Mouse (Mus musculus): Measurements from ENCODE around the gene Cmah.

Gene Cmah

DNA sequence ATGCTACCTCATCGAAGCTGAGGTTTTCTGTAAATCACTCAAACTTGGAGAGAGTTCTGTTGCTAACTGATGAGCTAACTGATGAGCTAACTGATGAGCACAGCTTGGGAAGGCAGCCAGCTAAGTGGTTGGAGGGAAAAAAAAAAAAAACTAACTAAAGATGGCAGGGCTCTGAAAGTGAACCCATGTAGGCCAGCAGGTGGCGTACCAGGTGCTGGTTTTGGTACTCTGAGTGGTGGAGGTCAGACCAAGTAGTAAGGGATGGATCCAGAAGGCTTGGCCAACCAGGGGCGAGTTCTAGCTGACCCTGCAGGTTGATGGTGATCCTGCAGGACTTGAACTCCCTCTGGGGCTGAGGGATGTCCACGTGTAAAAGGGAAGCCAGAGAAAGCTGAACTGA is 89.2 kb downstream of the Cmah start:
- DNase-seq (ENCODE audit: low read depth): peak; percentile 11

DNA sequence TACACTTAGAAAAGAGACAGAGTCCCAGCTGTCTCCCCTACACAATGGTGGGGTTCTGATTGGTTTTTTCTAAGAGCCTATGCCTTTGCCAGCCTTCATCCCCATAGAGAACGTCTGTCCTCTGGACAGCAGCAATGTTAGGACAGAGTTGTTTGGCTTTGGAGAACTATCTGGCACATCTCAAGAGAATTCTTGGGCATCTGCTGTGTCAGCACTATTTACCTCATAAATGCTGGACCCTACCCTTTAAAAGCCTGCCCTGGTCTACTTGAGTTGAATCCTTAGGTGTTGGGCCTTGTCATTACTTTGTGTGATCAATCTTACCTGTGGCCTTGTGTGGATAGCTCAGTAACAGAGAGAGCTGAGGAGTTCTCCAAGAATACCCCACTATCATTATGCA is 90.8 kb downstream of the Cmah start:
- no peak for DNase-seq (ENCODE audit: low read depth)

DNA sequence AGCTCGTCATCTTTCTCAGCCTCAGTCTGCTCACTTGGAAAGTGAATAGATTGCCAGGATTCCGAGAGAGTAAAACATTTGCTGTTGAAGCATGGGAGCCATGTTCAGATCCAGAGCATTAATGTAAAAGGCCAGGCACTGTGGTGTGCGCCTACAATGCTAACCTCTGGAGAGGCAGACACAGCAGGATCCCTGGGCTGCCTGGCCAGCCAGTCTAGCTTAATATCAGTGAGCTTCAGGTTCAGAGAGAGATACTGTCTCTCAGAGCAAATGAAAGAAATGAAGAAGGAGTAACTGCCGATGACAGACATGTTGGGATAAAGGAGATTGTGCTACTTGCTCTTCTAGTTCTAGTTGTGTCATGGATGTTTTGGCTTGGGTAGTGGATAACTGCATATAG is 91.6 kb downstream of the Cmah start:
- DNase-seq (ENCODE audit: low read depth): no peak

DNA sequence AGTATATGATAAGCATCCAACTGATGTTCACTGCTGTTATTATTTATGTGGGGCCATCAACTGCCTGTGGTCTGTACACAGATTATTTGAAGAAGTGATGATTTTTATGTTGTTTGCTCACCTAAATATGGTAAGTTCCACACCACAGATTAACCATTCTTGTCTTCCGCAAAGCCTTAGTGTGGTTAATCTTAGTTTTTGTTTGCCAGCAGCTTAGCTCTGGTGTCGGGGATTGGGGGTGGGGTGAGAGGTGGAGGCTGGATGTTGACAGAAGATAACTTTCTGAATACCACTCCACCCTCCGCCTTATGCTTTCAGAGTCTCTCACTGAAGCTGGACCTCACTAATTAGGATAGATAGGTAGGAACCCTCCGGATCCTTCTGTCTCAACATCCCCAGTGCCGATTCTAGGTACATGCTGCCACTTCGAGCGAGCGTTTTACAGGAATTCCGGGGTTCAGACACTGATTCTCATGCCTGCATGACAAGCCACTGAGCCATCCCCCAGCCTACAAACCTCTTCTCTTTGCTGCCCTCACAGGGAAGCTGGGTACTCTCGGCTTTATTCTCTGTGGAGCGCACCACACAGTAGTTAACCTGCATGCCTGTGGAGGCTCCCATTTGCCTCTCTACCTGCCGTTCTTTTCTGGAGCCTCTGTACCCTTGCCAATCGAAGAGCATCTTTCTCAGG is 92.5 kb downstream of the Cmah start:
- no peak for DNase-seq (ENCODE audit: low read depth)

DNA sequence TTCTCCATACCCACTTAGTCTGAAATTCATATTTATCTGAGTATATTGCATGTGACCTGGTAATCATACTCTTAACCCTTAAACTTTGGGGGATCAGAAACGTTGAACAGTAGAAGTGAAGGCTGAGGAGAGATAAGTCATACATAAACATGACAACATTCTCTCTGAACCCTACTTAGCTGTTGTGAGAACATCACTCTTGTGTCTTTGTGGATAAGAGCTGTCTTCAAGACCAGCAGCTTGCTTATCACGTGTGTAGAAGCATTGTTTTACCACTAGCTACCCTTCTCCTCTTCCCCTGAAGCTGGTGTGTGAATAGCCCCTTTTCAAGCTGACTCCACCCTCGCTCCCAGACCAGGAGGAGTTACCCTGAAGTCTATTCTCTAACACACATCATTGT is 94.8 kb downstream of the Cmah start:
- no peak for DNase-seq (ENCODE audit: low read depth)

DNA sequence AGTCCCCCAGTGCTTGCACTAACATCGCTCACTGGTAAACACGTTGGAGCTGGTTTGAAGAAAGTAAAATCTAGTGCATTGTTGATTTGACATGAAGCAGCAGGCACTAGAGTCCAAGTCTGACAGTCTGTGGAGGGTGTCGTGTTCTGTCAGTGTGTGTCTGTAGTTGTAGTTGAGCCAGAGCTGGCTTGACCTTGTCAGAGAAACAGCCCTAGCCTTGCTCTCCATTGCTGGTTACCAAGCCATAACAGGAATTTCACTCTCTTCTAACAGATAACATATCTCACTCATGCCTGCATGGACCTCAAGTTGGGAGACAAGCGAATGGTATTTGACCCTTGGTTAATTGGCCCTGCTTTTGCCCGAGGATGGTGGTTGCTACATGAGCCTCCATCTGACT is 103.0 kb downstream of the Cmah start:
- DNase-seq (ENCODE audit: low read depth): no peak

DNA sequence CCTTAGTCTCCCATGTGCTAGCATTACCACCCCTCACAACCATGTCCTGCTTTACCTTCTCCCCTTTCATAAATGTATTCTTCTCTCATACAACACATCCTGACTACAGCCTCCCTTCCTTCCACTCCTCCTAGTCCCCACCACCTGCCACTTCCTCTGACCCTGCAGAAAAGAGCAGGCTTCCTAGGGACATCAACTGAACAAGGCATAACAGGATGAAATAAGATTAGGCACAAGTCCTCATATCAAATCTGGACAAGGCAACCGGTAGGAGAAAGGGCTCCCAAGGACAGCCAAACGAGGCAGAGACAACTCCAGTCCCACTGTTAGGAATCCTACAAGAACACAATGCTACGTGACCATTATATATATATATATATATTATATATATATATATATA is 104.4 kb downstream of the Cmah start:
- no peak for DNase-seq (ENCODE audit: low read depth)

DNA sequence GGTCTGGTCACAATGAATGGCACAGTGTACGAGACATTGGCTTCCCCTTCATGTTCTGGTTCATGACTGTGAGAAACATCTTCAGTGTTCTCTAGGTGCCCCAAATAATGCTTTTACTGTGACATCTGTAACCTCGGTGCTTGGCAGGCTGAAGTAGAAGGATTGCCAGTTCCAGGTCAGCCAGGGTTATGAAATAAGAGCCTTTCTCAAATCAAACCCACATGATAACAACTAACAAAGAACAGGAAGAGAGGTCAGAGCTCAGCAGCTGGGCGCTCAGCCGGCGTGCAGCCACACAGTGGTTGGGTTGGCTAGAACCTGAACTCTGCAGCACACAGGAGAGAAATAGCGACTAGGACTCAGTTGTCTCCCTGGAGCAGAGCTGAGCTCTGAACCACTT is 115.1 kb downstream of the Cmah start:
- DNase-seq (ENCODE audit: low read depth): peak; percentile 36

DNA sequence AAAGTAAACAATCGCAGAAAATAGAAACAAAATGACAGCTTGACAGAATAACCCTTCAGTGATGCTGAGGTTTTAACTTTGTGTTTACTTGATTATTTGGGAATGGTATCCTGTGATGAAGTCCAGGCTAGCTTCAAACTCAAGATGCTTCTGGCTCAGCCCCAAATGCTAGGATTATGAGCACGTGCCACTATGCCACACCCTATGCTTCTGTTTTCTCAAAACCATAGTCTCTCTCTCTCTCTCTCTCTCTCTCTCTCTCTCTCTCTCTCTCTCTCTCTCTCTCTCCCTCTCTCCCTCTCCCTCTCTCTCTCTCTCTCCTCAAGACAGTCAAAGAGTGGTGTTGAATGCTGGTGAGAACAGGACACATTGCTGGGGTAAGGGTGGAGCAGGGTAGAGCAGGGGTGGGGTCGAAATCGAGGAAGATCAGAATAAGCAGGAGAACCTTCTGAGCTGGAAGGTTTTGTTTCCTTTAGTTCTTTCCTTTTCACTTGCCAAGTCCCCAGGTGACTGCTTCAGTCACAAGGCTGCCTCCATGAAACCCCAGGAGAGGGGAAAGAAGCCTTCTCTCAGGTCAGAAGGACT is 116.7 kb downstream of the Cmah start:
- DNase-seq (ENCODE audit: low read depth): no peak

DNA sequence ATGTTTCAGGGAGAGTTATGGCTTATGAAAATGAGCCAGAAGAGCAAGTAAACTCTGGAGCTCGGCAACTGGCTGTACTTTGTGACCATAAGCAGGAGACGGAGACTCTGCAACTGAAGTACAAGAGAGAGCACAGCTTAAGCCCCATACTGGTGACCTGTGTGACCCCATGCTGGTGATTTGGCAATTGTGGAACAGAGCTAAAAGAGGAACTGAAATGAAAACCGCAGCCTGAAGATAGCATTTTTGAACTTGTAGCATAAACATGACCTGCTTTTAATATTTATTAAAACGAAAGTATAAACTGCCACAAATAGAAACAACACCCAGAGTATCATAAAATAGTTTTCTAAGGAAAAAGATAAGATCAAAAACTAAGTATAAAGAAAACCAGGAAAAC is 117.5 kb downstream of the Cmah start:
- DNase-seq (ENCODE audit: low read depth): no peak

DNA sequence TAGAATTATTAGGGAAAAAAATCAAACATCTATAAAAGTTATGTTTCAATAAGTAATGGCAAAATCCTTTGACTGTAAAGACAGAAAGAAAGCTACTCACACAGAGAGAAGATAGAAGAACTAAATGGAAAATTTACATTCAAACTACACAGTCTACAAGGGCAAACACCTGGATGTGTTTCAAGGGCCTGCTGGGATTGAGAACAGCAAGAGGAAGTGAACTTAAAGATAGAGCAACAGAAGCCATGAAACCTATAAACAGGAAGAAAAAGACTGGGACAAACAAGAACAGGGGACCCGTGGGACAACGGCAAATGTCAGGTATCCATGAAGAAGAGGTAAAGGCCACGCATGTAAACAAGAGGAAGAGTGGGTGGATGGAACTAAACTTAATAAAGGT is 118.0 kb downstream of the Cmah start:
- DNase-seq (ENCODE audit: low read depth): no peak

DNA sequence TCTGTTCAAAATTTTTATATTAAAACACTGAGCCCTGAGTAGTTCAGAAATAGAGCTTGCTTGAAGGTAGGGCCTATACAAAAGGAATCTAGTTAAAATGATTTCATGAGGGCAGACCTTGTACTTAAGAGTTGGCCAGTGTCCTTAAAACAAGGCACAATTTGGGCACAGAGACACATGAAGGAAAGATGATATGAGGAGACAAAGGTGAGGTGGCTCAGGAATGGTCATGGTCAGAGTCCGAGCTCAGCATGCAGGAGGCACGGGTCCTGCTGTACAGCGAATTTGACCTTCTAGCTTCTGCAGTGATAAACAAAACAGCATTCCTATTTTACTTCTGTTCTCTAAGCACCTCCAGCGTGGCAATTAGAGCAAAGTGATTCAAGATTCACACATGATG is 118.9 kb downstream of the Cmah start:
- DNase-seq (ENCODE audit: low read depth): no peak

DNA sequence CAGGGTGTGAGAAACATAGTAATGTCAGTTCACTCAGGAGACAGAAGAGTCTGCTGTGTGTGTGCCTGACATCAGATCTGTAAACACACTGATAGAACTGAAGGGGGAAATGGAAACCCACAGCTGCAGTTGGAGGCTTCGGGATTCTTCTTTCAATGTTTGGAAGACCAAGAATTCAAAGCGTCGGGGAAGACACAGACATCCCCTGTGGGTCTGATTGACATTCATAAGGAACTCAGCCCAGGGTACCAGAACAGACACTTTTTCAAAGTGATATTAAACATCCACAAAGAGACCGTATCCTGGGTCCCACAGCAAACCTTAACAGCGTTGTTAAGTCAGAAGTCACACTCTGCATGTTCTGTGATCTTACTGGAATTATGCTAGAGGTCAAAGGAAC is 119.8 kb downstream of the Cmah start:
- no peak for DNase-seq (ENCODE audit: low read depth)

DNA sequence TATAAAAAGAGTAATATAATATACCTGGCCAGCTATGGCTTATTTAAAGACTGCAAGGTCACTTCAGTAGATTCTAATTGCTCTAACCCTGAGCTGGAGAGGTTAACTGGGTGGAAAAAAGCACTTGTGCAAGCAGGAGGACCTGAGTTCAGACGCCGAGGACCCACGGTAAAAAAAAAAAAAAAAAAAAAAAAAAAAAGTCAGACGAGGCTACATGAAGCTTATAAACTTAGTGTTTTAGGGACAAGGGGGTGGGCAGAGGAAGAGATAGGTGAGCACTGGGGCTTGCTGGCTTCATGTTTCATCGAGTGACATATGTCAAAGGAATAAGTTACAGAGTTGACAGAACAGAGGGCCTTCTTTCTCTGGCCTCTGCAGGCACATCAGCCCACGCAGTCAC is 121.4 kb downstream of the Cmah start:
- DNase-seq (ENCODE audit: low read depth): no peak

DNA sequence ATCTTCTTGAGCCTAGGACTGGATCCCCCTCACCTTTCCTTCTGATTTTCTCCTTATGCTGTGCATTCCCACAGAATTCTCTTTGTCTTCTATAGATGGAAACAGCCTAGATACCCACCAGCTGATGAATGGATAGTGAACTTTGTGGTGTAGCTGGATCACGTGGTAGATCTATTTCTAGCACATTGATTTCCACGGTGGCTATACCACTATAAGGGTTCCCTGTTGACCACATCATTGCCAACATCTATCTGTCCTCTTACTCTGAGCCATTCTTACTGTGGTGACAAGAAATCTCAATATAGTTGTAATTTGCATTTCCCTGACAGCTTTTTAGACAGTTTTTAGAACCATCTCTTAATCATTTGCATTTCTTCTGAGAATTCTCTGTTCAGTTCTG is 124.3 kb downstream of the Cmah start:
- DNase-seq (ENCODE audit: low read depth): no peak

DNA sequence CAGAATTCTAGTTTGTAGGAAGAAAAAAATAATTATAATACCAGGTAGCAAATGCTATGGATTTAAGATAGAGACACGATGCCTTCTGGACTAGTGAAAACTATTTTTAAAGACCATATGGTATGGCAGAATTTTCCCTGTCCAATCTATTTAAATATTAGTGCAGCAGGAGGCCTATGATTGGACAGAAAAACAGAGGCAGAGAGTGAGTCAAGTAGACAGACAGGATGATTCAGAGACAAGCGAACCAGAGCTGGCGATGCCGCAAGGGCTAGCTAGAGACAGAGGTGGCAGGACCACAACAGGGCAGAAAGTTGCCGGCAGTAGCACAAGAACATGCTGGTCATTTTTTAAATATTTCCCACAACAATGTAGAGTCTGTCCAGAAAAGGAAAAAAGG is 126.5 kb downstream of the Cmah start:
- no peak for DNase-seq (ENCODE audit: low read depth)

DNA sequence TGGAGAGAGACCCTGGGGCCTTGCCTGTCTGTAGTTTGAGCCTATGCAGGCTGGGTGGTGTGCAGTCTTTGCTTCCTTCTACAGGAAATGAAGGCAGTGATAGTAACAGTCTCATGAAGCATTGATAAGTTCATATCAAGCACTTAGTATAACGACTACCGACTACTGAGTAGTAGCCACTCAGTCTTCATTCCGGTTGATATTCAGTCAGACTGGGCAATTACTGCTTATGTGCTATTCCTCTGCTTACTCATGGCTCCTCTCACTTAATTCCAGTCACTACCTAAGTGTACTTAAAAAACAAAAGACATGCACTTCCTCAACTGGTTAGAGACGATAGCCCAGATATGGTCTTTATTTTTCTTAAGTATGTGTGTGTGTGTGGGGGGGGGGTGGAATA is 129.2 kb downstream of the Cmah start:
- DNase-seq (ENCODE audit: low read depth): no peak

DNA sequence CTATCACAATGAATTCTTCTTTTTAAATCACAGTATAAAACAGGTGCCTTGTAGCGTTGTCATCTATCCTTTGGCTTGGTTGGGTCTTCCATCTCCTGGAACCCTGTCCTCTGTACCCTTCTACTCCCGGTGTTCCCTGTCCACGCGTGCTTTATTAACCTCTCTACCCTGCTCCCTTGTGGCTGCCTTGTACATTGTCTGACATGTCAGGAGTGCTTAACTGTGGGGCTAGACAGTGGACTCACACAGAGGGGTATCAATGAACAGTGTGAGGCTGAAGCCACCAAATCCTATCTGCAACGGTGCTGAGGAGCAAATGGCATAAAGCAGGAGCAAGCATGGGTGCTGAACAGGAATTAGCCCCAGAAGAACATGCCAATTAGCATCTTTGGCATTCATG is 133.3 kb downstream of the Cmah start:
- no peak for DNase-seq (ENCODE audit: low read depth)

DNA sequence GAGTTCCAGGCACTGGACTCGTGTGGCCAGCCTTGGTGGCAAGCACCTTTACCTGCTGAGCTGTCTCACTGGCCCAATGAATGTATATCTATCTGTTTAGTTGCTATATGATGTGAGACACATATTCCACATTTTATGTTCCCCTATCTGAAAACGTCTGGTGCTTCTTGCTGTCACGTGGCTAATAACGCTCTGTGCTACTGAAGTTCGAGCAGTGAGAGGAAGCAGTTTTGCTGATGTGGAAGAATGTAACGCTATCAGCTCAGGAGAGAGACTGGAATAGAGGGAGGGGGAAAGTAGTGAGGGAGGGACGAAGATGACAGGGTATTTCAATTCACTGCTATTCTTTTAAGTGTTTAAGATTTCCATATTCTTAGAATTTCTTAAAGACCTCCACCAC is 136.6 kb downstream of the Cmah start:
- DNase-seq (ENCODE audit: low read depth): no peak

DNA sequence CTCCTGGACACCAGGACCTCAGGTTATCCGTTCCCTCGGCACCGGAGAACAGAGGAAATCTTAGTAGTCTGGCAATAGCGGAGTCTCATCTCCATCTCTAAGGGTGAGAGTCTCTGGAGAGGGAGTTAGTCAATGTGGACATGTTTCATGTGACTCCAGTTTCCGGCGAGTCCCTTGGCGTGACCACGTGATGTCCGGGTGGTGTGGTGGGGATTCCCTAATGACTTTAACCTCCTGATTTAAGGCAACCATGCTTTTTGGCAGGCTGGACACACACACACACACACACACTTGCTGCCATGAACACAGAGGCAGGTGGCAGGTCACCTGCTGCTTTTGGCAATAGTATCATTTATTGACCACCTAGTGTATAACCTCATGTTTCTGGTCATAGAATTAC is 138.8 kb downstream of the Cmah start:
- no peak for DNase-seq (ENCODE audit: low read depth)

DNA sequence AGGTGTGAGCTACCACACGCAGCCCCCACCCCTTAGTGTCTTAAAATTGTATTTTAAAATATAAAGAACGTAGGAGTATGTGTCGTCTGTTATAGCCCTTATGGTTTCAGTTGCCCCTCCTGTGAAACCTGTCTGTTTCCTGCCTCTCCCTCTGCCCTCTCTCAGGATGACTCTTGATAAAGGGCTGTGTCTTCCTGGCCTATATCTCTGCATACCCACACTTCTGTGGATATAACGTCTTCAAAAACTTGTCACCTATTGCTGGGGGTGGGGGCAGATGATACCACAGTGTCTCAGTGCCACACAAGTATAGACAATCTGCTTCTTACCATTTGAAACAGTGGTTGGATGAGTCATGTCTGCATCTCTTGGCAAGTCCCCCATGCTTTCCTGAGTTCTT is 140.6 kb downstream of the Cmah start:
- DNase-seq (ENCODE audit: low read depth): no peak

DNA sequence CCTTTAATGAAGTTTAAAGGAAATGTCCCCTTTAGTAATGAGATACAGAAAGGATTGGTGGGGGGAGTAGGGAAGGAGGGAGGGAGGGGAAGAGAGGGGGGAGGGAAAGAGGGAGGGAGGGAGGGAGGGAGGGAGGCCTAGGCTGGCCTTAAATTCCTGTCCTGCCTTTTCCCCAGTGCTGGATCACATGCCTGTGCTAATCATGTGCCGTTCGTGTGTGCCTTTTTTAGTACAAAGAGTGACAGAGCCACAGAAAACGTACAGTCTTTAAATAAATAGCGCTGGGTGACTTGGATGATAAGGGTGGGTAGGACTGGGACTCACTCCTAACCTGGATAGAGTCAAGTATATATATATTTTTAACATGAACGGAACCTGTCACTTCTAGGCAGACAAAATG is 150.4 kb downstream of the Cmah start:
- DNase-seq (ENCODE audit: low read depth): no peak

DNA sequence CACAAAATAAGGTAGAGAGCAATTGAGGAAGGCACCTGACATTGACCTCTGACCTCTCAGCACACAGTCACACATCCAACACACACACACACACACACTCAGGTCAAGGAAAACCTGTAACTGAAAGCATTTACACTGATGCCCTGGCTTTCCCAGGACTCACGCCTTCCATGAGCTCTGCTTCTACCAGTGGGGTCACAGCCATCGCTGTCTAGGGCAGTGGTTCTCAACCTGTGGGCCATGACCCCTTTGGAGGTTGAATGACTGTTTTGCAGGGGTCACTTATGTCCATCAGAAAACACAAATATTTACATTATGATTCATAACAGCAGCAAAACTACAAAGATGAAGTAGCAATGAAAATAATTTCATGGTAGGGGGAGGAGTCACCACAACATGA is 152.3 kb downstream of the Cmah start:
- DNase-seq (ENCODE audit: low read depth): no peak

DNA sequence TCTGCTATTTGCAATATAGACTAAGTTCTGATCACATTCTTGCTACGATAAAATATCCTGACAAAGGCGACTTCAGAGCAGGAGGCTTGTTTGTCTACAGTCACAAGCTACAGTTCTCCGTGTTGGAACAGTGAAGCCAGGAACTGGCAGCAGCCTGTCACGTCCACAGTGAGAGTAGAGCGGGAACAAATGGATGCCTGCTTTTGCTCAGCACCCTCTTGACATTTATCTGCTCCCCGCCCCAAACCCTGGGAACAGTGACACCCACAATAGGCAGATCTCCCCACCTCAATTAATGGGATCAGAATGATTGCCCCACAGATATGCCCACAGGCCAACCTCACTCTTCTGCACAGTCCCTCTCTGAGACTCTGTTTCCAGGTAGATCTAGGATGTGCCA is 153.6 kb downstream of the Cmah start:
- DNase-seq (ENCODE audit: low read depth): no peak
